Mouse (Mus musculus) forebrain, embryonic 14.5 days (tissue): Measurements from ENCODE around the gene Fchsd2. TPM values are rescaled to one million over a fixed set of nuclear protein-coding genes. Genes with fewer than 3 reads are reported as not detected.

Experiments
- ATAC-seq: fragments of 200-750 bp; cut with Nextera tagmentation; 2 replicates; pipeline ENCODE4 v1.8.0; 2017; ENCODE audit warnings: mild to moderate bottlenecking, moderate library complexity
- DNase-seq: peaks from one replicate; pipeline ENCODE4 v3.0.0-alpha.2; 2015; ENCODE audit warnings: low spot score
- H3K27ac ChIP-seq: fragments of 300-500 bp; sonication (generic); 2 replicates; pipeline ENCODE4 v1.5.1; 2014; ENCODE audit warnings: low read depth, mild to moderate bottlenecking, control low read depth, low read length, moderate library complexity
- H3K27me3 ChIP-seq: fragments of 300-500 bp; sonication (generic); replicated peaks from 2 replicates; pipeline ENCODE4 v1.6.1; 2014; ENCODE audit warnings: low read length, control low read depth, mixed read lengths; ENCODE audit not compliant: control insufficient read depth, insufficient read depth
- H3K36me3 ChIP-seq: fragments of 300-500 bp; sonication (generic); 2 replicates; pipeline ENCODE4 v1.6.1; 2014; ENCODE audit warnings: low read length, control low read depth; ENCODE audit not compliant: control insufficient read depth, insufficient read depth
- H3K4me1 ChIP-seq: fragments of 300-500 bp; sonication (generic); 2 replicates; pipeline ENCODE4 v1.6.1; 2014; ENCODE audit warnings: antibody characterized with exemption, low read length, control low read depth; ENCODE audit not compliant: control insufficient read depth, insufficient read depth
- H3K4me2 ChIP-seq: fragments of 300-500 bp; sonication (generic); 2 replicates; pipeline ENCODE4 v1.6.1; 2014; ENCODE audit warnings: mild to moderate bottlenecking, control low read depth, low read length
- H3K4me3 ChIP-seq: fragments of 300-500 bp; sonication (generic); 2 replicates; pipeline ENCODE4 v1.5.1; 2014; ENCODE audit warnings: low read depth, low read length, control low read depth
- H3K9ac ChIP-seq: fragments of 300-500 bp; sonication (generic); 2 replicates; pipeline ENCODE4 v1.6.1; 2014; ENCODE audit warnings: mild to moderate bottlenecking, low read length, control low read depth, moderate library complexity
- H3K9me3 ChIP-seq: fragments of 300-500 bp; sonication (generic); replicated peaks from 2 replicates; pipeline ENCODE4 v1.6.1; 2016; ENCODE audit warnings: low read length, control low read depth, mixed read lengths; ENCODE audit not compliant: control insufficient read depth
- WGBS: fragments of 180-500 bp; shearing (Covaris S2); extraction: QIAGEN DNeasy Blood & Tissue Kit; methylation state at CpG from one replicate; pipeline ENCODE4 v1.1.7; 2014; 5-methylcytosine and 5-hydroxymethylcytosine counted together
- polyA plus RNA-seq: library from polyadenylated mRNA; unstranded; fragments of >200 nt; fragmentation: Nextera tagmentation; extraction: Ambion mirVana; gene quantifications from 2 replicates; pipeline ENCODE4 v1.2.1, GENCODE M21; 2014

Gene Fchsd2
- polyA plus RNA-seq, 1 experiment from 2014 or later: 27.9 TPM

GRCm38 (mm10) chr7:101330074-101330840 is 237.6 kb downstream of the Fchsd2 start:
- Histone ChIP-seq H3K27me3 (no peaks in the 10 kb centered on the region), H3K9ac (no peak overlapping the region), H3K4me1 (peaks cover 9% of the 10 kb centered on the region), H3K9me3 (no peaks in the 10 kb centered on the region), H3K4me3 (no peak overlapping the region), H3K36me3 (no peaks in the 10 kb centered on the region), H3K27ac (no peak overlapping the region), H3K4me2 (no peak overlapping the region)
- DNase-seq (no peak), ATAC-seq (no peak)
- 71% methylated on average over 10 of the region's 10 CpGs for WGBS

DNA sequence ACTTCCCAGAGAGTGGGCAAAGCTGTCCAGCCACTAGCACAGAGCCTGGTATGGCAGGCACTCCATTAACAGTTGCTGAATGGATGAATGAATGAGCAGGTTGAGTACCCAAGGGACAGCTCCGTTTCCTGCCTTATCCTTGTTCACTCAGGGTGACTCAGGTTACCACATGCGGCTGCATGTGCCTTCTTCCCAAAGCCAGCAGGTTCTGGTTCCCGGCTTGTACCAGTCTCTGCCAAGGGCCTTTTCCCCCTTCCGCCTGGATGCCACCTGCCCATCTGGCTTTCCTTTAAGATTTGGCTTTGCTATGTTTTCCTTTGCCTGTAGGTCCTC is 238.1 kb downstream of the Fchsd2 start:
- H3K4me2 ChIP-seq: no peak overlapping the region
- H3K9ac ChIP-seq: no peak overlapping the region
- no peaks in the 10 kb centered on the region for H3K27me3 ChIP-seq
- H3K4me3 ChIP-seq: no peak overlapping the region
- H3K36me3 ChIP-seq: no peaks in the 10 kb centered on the region
- no peaks in the 10 kb centered on the region for H3K9me3 ChIP-seq
- WGBS: 80% methylated on average over 4 of the region's 4 CpGs
- peaks cover 9% of the 10 kb centered on the region for H3K4me1 ChIP-seq
- DNase-seq (no peak), ATAC-seq (no peak)
- H3K27ac ChIP-seq: no peak overlapping the region

DNA sequence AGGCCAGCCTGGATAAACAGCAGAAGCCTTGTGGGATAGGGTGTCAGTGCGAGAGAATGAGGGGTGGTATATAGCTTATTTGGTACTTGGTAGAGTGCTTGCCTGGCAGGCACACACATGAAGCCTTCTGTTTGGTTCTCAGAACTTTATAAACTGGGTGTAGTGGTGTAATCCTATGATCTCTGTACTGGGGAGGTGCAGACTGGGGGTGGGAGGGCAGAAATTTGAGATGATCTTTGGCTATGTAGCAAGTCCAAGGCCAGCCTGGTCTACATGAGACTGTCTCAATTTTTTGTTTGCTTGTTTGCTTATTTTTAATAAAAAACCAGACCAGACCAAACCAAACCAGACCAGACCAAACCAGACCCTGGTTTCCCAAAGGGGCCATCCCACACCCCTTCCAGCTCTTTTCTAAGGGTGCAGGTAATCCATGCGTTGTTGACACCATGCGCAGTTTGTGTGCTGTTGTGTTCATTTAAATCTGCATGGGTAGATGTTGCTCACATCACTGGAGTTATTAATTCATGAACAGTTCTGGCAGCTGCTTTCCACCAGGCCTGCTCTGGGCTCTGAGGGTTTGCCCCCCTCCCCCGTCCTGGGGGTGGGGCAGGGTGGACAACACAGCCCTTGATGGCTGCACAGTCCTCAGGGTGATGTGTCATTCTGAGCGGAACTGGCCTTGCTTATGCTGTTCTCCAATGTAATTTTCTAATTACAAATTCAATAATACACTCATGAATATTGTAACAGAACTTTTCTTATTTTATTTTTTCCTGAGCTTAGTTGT is 239.6 kb downstream of the Fchsd2 start:
- ATAC-seq: no peak
- H3K4me3 ChIP-seq: no peak overlapping the region
- H3K27me3 ChIP-seq: no peaks in the 10 kb centered on the region
- H3K9ac ChIP-seq: no peak overlapping the region
- no peaks in the 10 kb centered on the region for H3K36me3 ChIP-seq
- H3K27ac ChIP-seq: no peak overlapping the region
- H3K4me2 ChIP-seq: no peak overlapping the region
- 89% methylated on average over 5 of the region's 5 CpGs for WGBS
- H3K4me1 ChIP-seq: peaks cover 9% of the 10 kb centered on the region
- DNase-seq: no peak
- no peaks in the 10 kb centered on the region for H3K9me3 ChIP-seq

Other genes starting within 250 kb of the Fchsd2 start
- gene Relt, start 229.4 kb upstream of the Fchsd2 start, polyA plus RNA-seq: 2.6 TPM in 2 replicates
- 8.0 and 8.8 TPM in 2 replicates for gene Arhgef17, start 160.8 kb upstream of the Fchsd2 start, polyA plus RNA-seq
- gene P2ry6, start 118.2 kb upstream of the Fchsd2 start, polyA plus RNA-seq: 2.3 and 3.2 TPM in 2 replicates
- 0.08 TPM in 1 of 2 replicates, not detected in the other for gene P2ry2, start 80.0 kb upstream of the Fchsd2 start, polyA plus RNA-seq
- gene Atg16l2, start 209.4 kb downstream of the Fchsd2 start, polyA plus RNA-seq: 13.5 and 17.8 TPM in 2 replicates
- gene Stard10, start 224.2 kb downstream of the Fchsd2 start, polyA plus RNA-seq: 8.0 and 8.1 TPM in 2 replicates